8 mouse cellular contexts compared by ENCODE assay signal in genomic region chr3:129256766-129257165, GRCm38 (mm10). TPM values are rescaled to one million over a fixed set of nuclear protein-coding genes. Genes with fewer than 3 reads are reported as not detected.
DNase-seq lines count a peak whose midpoint lies in the region; ATAC-seq and TF ChIP-seq lines count a peak whose summit lies in the region.

No protein-coding gene starts in this region.

- no peak overlapping the region for H3K27ac ChIP-seq in lung, embryonic 15.5 days
- H3K27ac ChIP-seq in forebrain, embryonic 14.5 days (ENCODE audit: low read depth, low read length): no peak overlapping the region
- H3K27ac ChIP-seq in hindbrain, postnatal 0 days: no peak overlapping the region

- no peak for ATAC-seq in lung, embryonic 15.5 days (ENCODE audit: borderline replicate concordance, extremely low read depth, low FRiP score, low TSS enrichment)
- ATAC-seq in forebrain, embryonic 14.5 days: 0 out of 2 replicates have a peak, but pooled peaks have one; percentile 37
- ATAC-seq in hindbrain, postnatal 0 days: no peak
- ATAC-seq in inflammation-experienced regulatory T-cells, adult 6 months: no peak

- peak overlapping the region; percentile 42 for H3K4me2 ChIP-seq in lung, embryonic 15.5 days
- H3K4me2 ChIP-seq in forebrain, embryonic 14.5 days (ENCODE audit: low read length): peak overlapping the region; percentile 36
- H3K4me2 ChIP-seq in hindbrain, postnatal 0 days (ENCODE audit: low read depth, low read length): peak overlapping the region; percentile 49

- 60% methylated on average over 8 of the region's 8 CpGs for WGBS in lung, embryonic 15.5 days
- 65% methylated on average over 8 of the region's 8 CpGs for WGBS in lung, adult 2 months
- 62% methylated on average over 8 of the region's 8 CpGs for WGBS in forebrain, embryonic 14.5 days
- 61% methylated on average over 8 of the region's 8 CpGs for WGBS in hindbrain, postnatal 0 days

- TF ChIP-seq POLR2A in lung, adult 2 months (IDR thresholded peaks at IDR 0.05; ENCODE audit: borderline replicate concordance, extremely low read depth, low read depth, low read length): no peak

- no peak overlapping the region for H3K9ac ChIP-seq in lung, embryonic 15.5 days
- H3K9ac ChIP-seq in forebrain, embryonic 14.5 days (ENCODE audit: low read length): no peak overlapping the region
- H3K9ac ChIP-seq in hindbrain, postnatal 0 days (replicated peaks; ENCODE audit: low read length): no peak overlapping the region

- no peaks in the 10 kb centered on the region for H3K9me3 ChIP-seq in lung, embryonic 15.5 days
- H3K9me3 ChIP-seq in forebrain, embryonic 14.5 days (replicated peaks; ENCODE audit: control insufficient read depth, low read length): no peaks in the 10 kb centered on the region
- H3K9me3 ChIP-seq in hindbrain, postnatal 0 days (ENCODE audit: low read length): no peaks in the 10 kb centered on the region

- no peaks in the 10 kb centered on the region for H3K27me3 ChIP-seq in lung, embryonic 15.5 days
- no peaks in the 10 kb centered on the region for H3K27me3 ChIP-seq in forebrain, embryonic 14.5 days (replicated peaks; ENCODE audit: control insufficient read depth, insufficient read depth, low read length)
- H3K27me3 ChIP-seq in hindbrain, postnatal 0 days (ENCODE audit: insufficient read depth, low read length): no peaks in the 10 kb centered on the region

- H3K4me3 ChIP-seq in lung, embryonic 15.5 days: 0 out of 2 replicates have a peak overlapping the region, but pooled peaks have one; percentile 3
- H3K4me3 ChIP-seq in lung, adult 2 months (replicated peaks; ENCODE audit: extremely low read depth, low read depth, low read length): no peak overlapping the region
- H3K4me3 ChIP-seq in forebrain, embryonic 14.5 days (ENCODE audit: low read depth, low read length): peak overlapping the region; percentile 14
- H3K4me3 ChIP-seq in hindbrain, postnatal 0 days (ENCODE audit: low read length): peak overlapping the region; percentile 26

- no peak for DNase-seq in lung, adult 2 months
- DNase-seq in forebrain, embryonic 14.5 days (ENCODE audit: low spot score): peak; percentile 54
- peak; percentile 51 for DNase-seq in hindbrain, postnatal 0 days (ENCODE audit: low spot score)
- DNase-seq in lung, postnatal 25 days (ENCODE audit: low spot score): peak; percentile 2
- DNase-seq in left cerebral cortex, adult 9 months (ENCODE audit: low spot score in 2 of 2): no peak
- DNase-seq in T-cell, adult 2 months (ENCODE audit: low spot score): no peak

- TF ChIP-seq CTCF in lung, adult 2 months (IDR thresholded peaks at IDR 0.05; ENCODE audit: insufficient read depth, low read length): no peak
- TF ChIP-seq CTCF in hindbrain, postnatal 0 days (IDR thresholded peaks at IDR 0.05; ENCODE audit: low read depth): peak; percentile 59

- H3K4me1 ChIP-seq in lung, embryonic 15.5 days: no peaks in the 10 kb centered on the region
- no peaks in the 10 kb centered on the region for H3K4me1 ChIP-seq in lung, adult 2 months (ENCODE audit: control insufficient read depth, insufficient read depth, low read length)
- H3K4me1 ChIP-seq in forebrain, embryonic 14.5 days (ENCODE audit: control insufficient read depth, insufficient read depth, low read length): no peaks in the 10 kb centered on the region
- H3K4me1 ChIP-seq in hindbrain, postnatal 0 days (ENCODE audit: insufficient read depth, low read length): no peaks in the 10 kb centered on the region

- H3K36me3 ChIP-seq in lung, embryonic 15.5 days: no peaks in the 10 kb centered on the region
- no peaks in the 10 kb centered on the region for H3K36me3 ChIP-seq in forebrain, embryonic 14.5 days (ENCODE audit: control insufficient read depth, insufficient read depth, low read length)
- H3K36me3 ChIP-seq in hindbrain, postnatal 0 days (ENCODE audit: insufficient read depth, low read length): no peaks in the 10 kb centered on the region

RNA-seq across cellular contexts. Expression of gene Pitx2, which starts 57.1 kb away (rescaled TPM):
- polyA plus RNA-seq in lung, embryonic 15.5 days (2015; fragmentation: Nextera tagmentation; extraction: Ambion mirVana): 3.0 and 6.3 TPM in 2 replicates
- 0.96 and 2.1 TPM in 2 replicates for polyA plus RNA-seq in lung, adult 2 months (2012; rRNA removed)
- polyA plus RNA-seq in forebrain, embryonic 14.5 days (2014; fragmentation: Nextera tagmentation; extraction: Ambion mirVana): 9.3 and 13.7 TPM in 2 replicates
- 0.61 and 2.4 TPM in 2 replicates for total RNA-seq in hindbrain, postnatal 0 days (2014; rRNA removed)
- polyA plus RNA-seq in hindbrain, postnatal 0 days (2015; fragmentation: Nextera tagmentation; extraction: Ambion mirVana): 1.0 TPM in 2 replicates
- under 1 TPM in 1 of 3 experiments, not detected in 2; 0.19 TPM for polyA plus RNA-seq in inflammation-experienced regulatory T-cells, adult 6 months (2017; shearing (Covaris generic))

Comparison
In these comparisons a context has a peak if more than half of its experiments do, and no peak if none do; other contexts are left out.
1. DNase-seq: peak in forebrain, embryonic 14.5 days (single experiment), hindbrain, postnatal 0 days (single experiment) and lung, postnatal 25 days (single experiment); none in lung, adult 2 months (single experiment), left cerebral cortex, adult 9 months (0 of 2) and T-cell, adult 2 months (single experiment).
2. Peak in every context shown above with its lines, with median percentiles within 50 percentile points of each other: H3K4me2 ChIP-seq.